Mouse (Mus musculus): ENCODE data around the gene Dlgap4. TPM values are rescaled to one million over a fixed set of nuclear protein-coding genes. Genes with fewer than 3 reads are reported as not detected.

Gene Dlgap4
- total and polyA plus RNA-seq, 3 experiments, result 12.4 to 38.5 (median 12.7) TPM

GRCm38 (mm10) chr2:156622192-156622591, 8.7 kb downstream of the Dlgap4 start:
- no peaks in the 10 kb centered on the region for H3K79me2 ChIP-seq (replicated peaks; ENCODE audit: control insufficient read depth, extremely low read depth, insufficient read depth, poor library complexity, severe bottlenecking)
- dilution Hi-C loops (cut with MboI; ENCODE audit: extremely low pct_ligation_motif_present, extremely low pct_unique_long_range_greater_than_20kb, low sequenced_read_pairs), result no loop called here

GRCm38 (mm10) chr2:156623246-156623645, 9.7 kb downstream of the Dlgap4 start:
- Histone ChIP-seq H3K9ac (ENCODE audit: insufficient read depth, low read depth) (no peak overlapping the region), H3K36me3 (replicated peaks in 1 of 2; ENCODE audit: control insufficient read depth in 1 of 2, insufficient read depth in 1 of 2, low read length in 1 of 2) (no peaks in the 10 kb centered on the region), H3K27ac (ENCODE audit: insufficient read depth, low read depth) (no peak overlapping the region), H3K4me1 (ENCODE audit: control insufficient read depth in 1 of 2, insufficient read depth in 2 of 2) (no peaks in the 10 kb centered on the region), H3K4me3 (replicated peaks in 1 of 3; ENCODE audit: low read depth in 2 of 3, low read length in 2 of 3, poor library complexity in 1 of 3) (no peak overlapping the region), H3K27me3 (replicated peaks) (peaks cover 92% of the 10 kb centered on the region), H3K79me2 (replicated peaks; ENCODE audit: control insufficient read depth, extremely low read depth, insufficient read depth, poor library complexity, severe bottlenecking) (no peaks in the 10 kb centered on the region), H3K9me3 (replicated peaks; ENCODE audit: low read length) (no peaks in the 10 kb centered on the region), H3K4me2 (ENCODE audit: insufficient read depth, low read depth, poor library complexity, severe bottlenecking) (no peak overlapping the region)
- in situ Hi-C loops (cut with MboI; ENCODE audit: low pct_ligation_motif_present, low pct_unique_long_range_greater_than_20kb, low sequenced_read_pairs), result no loop called here
- DNase-seq (ENCODE audit: extremely low read depth), result no peak
- no peak for TF ChIP-seq MAZ (IDR thresholded peaks at IDR 0.05; ENCODE audit: low read depth, low read length)
- TF ChIP-seq MXI1 (IDR thresholded peaks at IDR 0.05; ENCODE audit: low read depth, low read length), result no peak
- TF ChIP-seq E2F4 (IDR thresholded peaks at IDR 0.05; ENCODE audit: insufficient replicate concordance, low read depth, low read length), result no peak
- no peak for TF ChIP-seq ZNF384 (IDR thresholded peaks at IDR 0.05; ENCODE audit: low read depth, low read length)
- no peak for TF ChIP-seq ZC3H11A (IDR thresholded peaks at IDR 0.05; ENCODE audit: low read depth, low read length)
- no peak for TF ChIP-seq RAD21 (IDR thresholded peaks at IDR 0.05; ENCODE audit: low read depth, low read length)
- no peak for TF ChIP-seq ELF1 (IDR thresholded peaks at IDR 0.05; ENCODE audit: low read depth, low read length)
- TF ChIP-seq TCF12 (IDR thresholded peaks at IDR 0.05; ENCODE audit: low read depth, low read length), result no peak
- dilution Hi-C loops (cut with MboI; ENCODE audit: extremely low pct_ligation_motif_present, extremely low pct_unique_long_range_greater_than_20kb, low sequenced_read_pairs), result no loop called here

More at GRCm38 (mm10) chr2:156622192-156622591, 8.7 kb downstream of the Dlgap4 start:
- no peaks in the 10 kb centered on the region for H3K9me3 ChIP-seq (replicated peaks; ENCODE audit: low read length)
- H3K4me2 ChIP-seq (ENCODE audit: insufficient read depth, low read depth, poor library complexity, severe bottlenecking), result no peak overlapping the region
- H3K9ac ChIP-seq (ENCODE audit: insufficient read depth, low read depth), result no peak overlapping the region
- H3K27me3 ChIP-seq (replicated peaks), result peaks cover 92% of the 10 kb centered on the region
- no peak overlapping the region for H3K27ac ChIP-seq (ENCODE audit: insufficient read depth, low read depth)
- in situ Hi-C loops (cut with MboI; ENCODE audit: low pct_ligation_motif_present, low pct_unique_long_range_greater_than_20kb, low sequenced_read_pairs), result no loop called here
- DNase-seq (ENCODE audit: extremely low read depth), result no peak
- no peaks in the 10 kb centered on the region for H3K4me1 ChIP-seq (ENCODE audit: control insufficient read depth in 1 of 2, insufficient read depth in 2 of 2)
- no peak overlapping the region for H3K4me3 ChIP-seq (replicated peaks in 1 of 3; ENCODE audit: low read depth in 2 of 3, low read length in 2 of 3, poor library complexity in 1 of 3)
- H3K36me3 ChIP-seq (replicated peaks in 1 of 2; ENCODE audit: control insufficient read depth in 1 of 2, insufficient read depth in 1 of 2, low read length in 1 of 2), result no peaks in the 10 kb centered on the region
- TF ChIP-seq USF2 (conservative IDR thresholded peaks at IDR 0.05; ENCODE audit: low read depth, low read length), result no peak
- TF ChIP-seq E2F4 (IDR thresholded peaks at IDR 0.05; ENCODE audit: insufficient replicate concordance, low read depth, low read length), result no peak
- TF ChIP-seq POLR2AphosphoS2 (IDR thresholded peaks at IDR 0.05; ENCODE audit: low read depth, low read length), result no peak
- TF ChIP-seq USF1 (IDR thresholded peaks at IDR 0.05; ENCODE audit: low read depth, low read length), result no peak
- no peak for TF ChIP-seq HCFC1 (IDR thresholded peaks at IDR 0.05; ENCODE audit: low read depth, low read length)
- no peak for TF ChIP-seq MAFK (IDR thresholded peaks at IDR 0.05; ENCODE audit: insufficient replicate concordance, low read length)
- TF ChIP-seq NELFE (IDR thresholded peaks at IDR 0.05; ENCODE audit: low read depth, low read length), result no peak
- TF ChIP-seq POLR2A (IDR thresholded peaks at IDR 0.05; ENCODE audit: low read depth, low read length), result no peak
- no peak for TF ChIP-seq NRF1 (IDR thresholded peaks at IDR 0.05; ENCODE audit: low read depth, low read length)
- no peak for TF ChIP-seq GABPA (IDR thresholded peaks at IDR 0.05; ENCODE audit: insufficient replicate concordance, low read depth, low read length)
- no peak for TF ChIP-seq MAZ (IDR thresholded peaks at IDR 0.05; ENCODE audit: low read depth, low read length)
- TF ChIP-seq ELF1 (IDR thresholded peaks at IDR 0.05; ENCODE audit: low read depth, low read length), result no peak
- no peak for TF ChIP-seq RAD21 (IDR thresholded peaks at IDR 0.05; ENCODE audit: low read depth, low read length)
